Mouse (Mus musculus): Measurements from ENCODE around the gene Inafm1. TPM values are rescaled to one million over a fixed set of nuclear protein-coding genes. Genes with fewer than 3 reads are reported as not detected.

The Inafm1 gene
- polyA plus RNA-seq, 1 experiment, result 11.7 TPM

- Histone ChIP-seq H3K4me3 (ENCODE audit: insufficient read depth, low read length) (peak overlapping the region; percentile 41), H3K4me1 (ENCODE audit: control insufficient read depth, insufficient read depth, low read length) (peaks cover 34% of the 10 kb centered on the region), H3K27ac (ENCODE audit: insufficient read depth, low read depth, low read length) (peak overlapping the region; percentile 17; the same call in 1 of the 2 replicates)
- no peak for TF ChIP-seq POLR2A (IDR thresholded peaks at IDR 0.05; ENCODE audit: borderline replicate concordance, low read depth, low read length)
- TF ChIP-seq CTCF (IDR thresholded peaks at IDR 0.05; ENCODE audit: low read depth, low read length), result no peak
These were observed 25.5 kb upstream of the Inafm1 start for GRCm38 (mm10) chr7:16298927-16299326.

- peak overlapping the region; percentile 40 for H3K27ac ChIP-seq (ENCODE audit: insufficient read depth, low read depth, low read length)
- peaks cover 34% of the 10 kb centered on the region for H3K4me1 ChIP-seq (ENCODE audit: control insufficient read depth, insufficient read depth, low read length)
These were observed 24.2 kb upstream of the Inafm1 start for GRCm38 (mm10) chr7:16297616-16298015.

GRCm38 (mm10) chr7:16296766-16297390 is 23.5 kb upstream of the Inafm1 start:
- peak overlapping the region; percentile 36 for H3K4me3 ChIP-seq (ENCODE audit: insufficient read depth, low read length)
- peak overlapping the region; percentile 92 for H3K27ac ChIP-seq (ENCODE audit: insufficient read depth, low read depth, low read length)
- no peak for TF ChIP-seq POLR2A (IDR thresholded peaks at IDR 0.05; ENCODE audit: borderline replicate concordance, low read depth, low read length)
- TF ChIP-seq CTCF (IDR thresholded peaks at IDR 0.05; ENCODE audit: low read depth, low read length), result no peak
- peaks cover 34% of the 10 kb centered on the region for H3K4me1 ChIP-seq (ENCODE audit: control insufficient read depth, insufficient read depth, low read length)

More at GRCm38 (mm10) chr7:16297616-16298015, 24.2 kb upstream of the Inafm1 start:
- TF ChIP-seq CTCF (IDR thresholded peaks at IDR 0.05; ENCODE audit: low read depth, low read length) (no peak), POLR2A (IDR thresholded peaks at IDR 0.05; ENCODE audit: borderline replicate concordance, low read depth, low read length) (no peak)
- H3K4me3 ChIP-seq (ENCODE audit: insufficient read depth, low read length), result no peak overlapping the region

GRCm38 (mm10) chr7:16296146-16296545 is 22.7 kb upstream of the Inafm1 start:
- Histone ChIP-seq H3K27ac (ENCODE audit: insufficient read depth, low read depth, low read length) (peak overlapping the region; percentile 92), H3K4me1 (ENCODE audit: control insufficient read depth, insufficient read depth, low read length) (peaks cover 33% of the 10 kb centered on the region), H3K4me3 (ENCODE audit: insufficient read depth, low read length) (no peak overlapping the region)
- TF ChIP-seq POLR2A (IDR thresholded peaks at IDR 0.05; ENCODE audit: borderline replicate concordance, low read depth, low read length) (no peak), CTCF (IDR thresholded peaks at IDR 0.05; ENCODE audit: low read depth, low read length) (no peak)

- Histone ChIP-seq H3K4me1 (ENCODE audit: control insufficient read depth, insufficient read depth, low read length) (peaks cover 26% of the 10 kb centered on the region), H3K27ac (ENCODE audit: insufficient read depth, low read depth, low read length) (peak overlapping the region; percentile 92), H3K4me3 (ENCODE audit: insufficient read depth, low read length) (peak overlapping the region; percentile 50)
- TF ChIP-seq POLR2A (IDR thresholded peaks at IDR 0.05; ENCODE audit: borderline replicate concordance, low read depth, low read length) (no peak), CTCF (IDR thresholded peaks at IDR 0.05; ENCODE audit: low read depth, low read length) (no peak)
These were observed 22.0 kb upstream of the Inafm1 start for GRCm38 (mm10) chr7:16295321-16295900.

GRCm38 (mm10) chr7:16294837-16295236 is 21.4 kb upstream of the Inafm1 start:
- TF ChIP-seq CTCF (IDR thresholded peaks at IDR 0.05; ENCODE audit: low read depth, low read length) (peak; percentile 75), POLR2A (IDR thresholded peaks at IDR 0.05; ENCODE audit: borderline replicate concordance, low read depth, low read length) (no peak)
- H3K4me1 ChIP-seq (ENCODE audit: control insufficient read depth, insufficient read depth, low read length), result peaks cover 26% of the 10 kb centered on the region

GRCm38 (mm10) chr7:16294346-16294745 is 20.9 kb upstream of the Inafm1 start:
- H3K4me1 ChIP-seq (ENCODE audit: control insufficient read depth, insufficient read depth, low read length), result peaks cover 26% of the 10 kb centered on the region
- peak overlapping the region; percentile 55 for H3K27ac ChIP-seq (ENCODE audit: insufficient read depth, low read depth, low read length)
- 0 out of 2 replicates have a peak overlapping the region, but pooled peaks have one; percentile 19 for H3K4me3 ChIP-seq (ENCODE audit: insufficient read depth, low read length)
- no peak for TF ChIP-seq CTCF (IDR thresholded peaks at IDR 0.05; ENCODE audit: low read depth, low read length)
- no peak for TF ChIP-seq POLR2A (IDR thresholded peaks at IDR 0.05; ENCODE audit: borderline replicate concordance, low read depth, low read length)

More at GRCm38 (mm10) chr7:16294837-16295236, 21.4 kb upstream of the Inafm1 start:
- Histone ChIP-seq H3K27ac (ENCODE audit: insufficient read depth, low read depth, low read length) (peak overlapping the region; percentile 92), H3K4me3 (ENCODE audit: insufficient read depth, low read length) (peak overlapping the region; percentile 50)

GRCm38 (mm10) chr7:16287791-16288190 is 14.4 kb upstream of the Inafm1 start:
- H3K4me3 ChIP-seq (ENCODE audit: insufficient read depth, low read length), result no peak overlapping the region
- H3K4me1 ChIP-seq (ENCODE audit: control insufficient read depth, insufficient read depth, low read length), result peaks cover 11% of the 10 kb centered on the region
- no peak overlapping the region for H3K27ac ChIP-seq (ENCODE audit: insufficient read depth, low read depth, low read length)
- no peak for TF ChIP-seq CTCF (IDR thresholded peaks at IDR 0.05; ENCODE audit: low read depth, low read length)

- peak overlapping the region; percentile 65 for H3K4me3 ChIP-seq (ENCODE audit: insufficient read depth, low read length)
- H3K27ac ChIP-seq (ENCODE audit: insufficient read depth, low read depth, low read length), result peak overlapping the region; percentile 91
- TF ChIP-seq POLR2A (IDR thresholded peaks at IDR 0.05; ENCODE audit: borderline replicate concordance, low read depth, low read length) (no peak), CTCF (IDR thresholded peaks at IDR 0.05; ENCODE audit: low read depth, low read length) (no peak)
- peaks cover 11% of the 10 kb centered on the region for H3K4me1 ChIP-seq (ENCODE audit: control insufficient read depth, insufficient read depth, low read length)
These were observed 13.6 kb upstream of the Inafm1 start for GRCm38 (mm10) chr7:16287016-16287415.

Measured in bone marrow macrophage, adult 2 months (primary cell).